Mouse (Mus musculus) lung, postnatal 14 days (tissue): ENCODE data around the gene Sergef.

Experiments used
- DNase-seq: peaks from one replicate; pipeline ENCODE4 v3.0.0; 2021

Sergef gene

DNA sequence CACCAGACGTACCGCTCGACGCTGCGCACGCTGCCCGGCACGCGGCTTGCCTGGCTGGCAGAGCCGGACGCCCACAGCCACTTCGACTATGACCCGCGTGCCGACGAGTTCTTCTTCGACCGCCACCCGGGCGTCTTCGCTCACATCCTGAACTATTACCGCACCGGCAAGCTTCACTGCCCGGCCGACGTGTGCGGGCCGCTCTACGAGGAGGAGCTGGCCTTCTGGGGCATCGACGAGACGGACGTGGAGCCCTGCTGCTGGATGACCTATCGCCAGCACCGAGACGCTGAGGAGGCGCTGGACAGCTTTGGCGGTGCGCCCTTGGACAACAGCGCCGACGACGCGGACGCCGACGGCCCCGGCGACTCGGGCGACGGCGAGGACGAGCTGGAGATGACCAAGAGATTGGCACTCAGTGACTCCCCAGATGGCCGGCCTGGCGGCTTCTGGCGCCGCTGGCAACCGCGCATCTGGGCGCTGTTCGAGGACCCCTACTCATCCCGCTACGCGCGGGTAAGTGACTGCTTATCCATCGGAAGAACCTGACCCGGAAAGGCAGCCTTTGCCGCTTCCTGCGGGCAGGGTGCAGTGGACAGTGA, 241.8 kb downstream of the Sergef start:
- DNase-seq: no peak

GRCm38 (mm10) chr7:46396928-46397731, 242.5 kb downstream of the Sergef start:
- DNase-seq: no peak

DNA sequence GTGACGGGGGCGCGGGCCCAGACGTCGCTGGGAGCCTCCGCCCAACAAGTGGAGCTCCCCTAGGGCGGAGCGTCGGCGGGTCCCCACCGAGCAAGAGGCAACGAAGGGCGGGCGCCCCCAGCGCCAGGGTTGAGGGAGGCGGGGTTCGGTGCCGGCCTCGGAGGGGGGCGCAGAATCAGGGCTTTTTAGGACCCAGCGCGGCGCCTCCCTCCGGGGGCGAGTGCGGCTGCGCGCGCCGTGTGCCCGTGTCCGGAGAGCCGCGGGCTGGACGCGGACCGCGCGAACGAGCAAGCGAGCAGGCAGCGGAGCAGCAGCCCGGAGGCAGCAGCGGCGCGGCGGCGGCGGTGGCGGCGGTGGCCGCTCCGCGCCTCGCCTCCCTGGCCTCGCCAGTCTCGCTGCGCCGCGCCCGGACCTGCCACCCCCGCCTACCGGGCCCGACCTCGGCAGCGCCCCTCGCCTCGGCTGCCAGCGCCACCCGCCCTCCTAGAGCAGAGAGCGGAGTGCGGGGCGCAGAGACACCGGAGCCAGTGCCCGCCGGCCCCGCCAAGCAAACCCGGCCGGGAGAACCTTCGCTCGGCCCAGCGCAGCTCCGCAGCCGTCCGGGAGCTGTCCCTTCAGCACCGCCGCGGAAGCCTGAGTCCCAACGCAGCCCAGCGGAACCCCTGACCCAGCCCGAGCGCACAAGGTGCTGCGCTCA, 243.2 kb downstream of the Sergef start, which contains the start of gene Kcnc1:
Gene Kcnc1, plus strand, starts transcription at position 267 of the 697 bp plus-strand sequence.
- DNase-seq: peak; percentile 82

DNA sequence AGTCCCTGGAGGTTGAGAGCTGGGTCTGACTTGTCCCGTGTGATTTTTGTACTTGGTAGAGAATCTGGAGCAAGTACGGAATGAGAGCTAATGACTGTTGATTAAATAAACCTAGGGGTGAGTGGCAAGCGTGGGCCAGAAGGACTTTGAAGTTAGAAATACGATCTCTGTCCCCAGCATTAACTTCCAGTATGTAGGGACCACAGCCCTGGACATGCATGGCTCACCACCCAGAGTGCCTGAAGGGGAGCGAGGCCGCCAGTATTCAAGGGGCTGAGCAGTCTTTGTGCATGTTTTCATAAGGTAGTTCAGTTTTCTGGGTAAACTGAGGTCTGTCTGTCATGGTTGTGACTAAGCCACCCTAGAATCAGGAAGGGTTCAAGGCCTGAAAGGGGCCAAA, 244.0 kb downstream of the Sergef start:
- no peak for DNase-seq

DNA sequence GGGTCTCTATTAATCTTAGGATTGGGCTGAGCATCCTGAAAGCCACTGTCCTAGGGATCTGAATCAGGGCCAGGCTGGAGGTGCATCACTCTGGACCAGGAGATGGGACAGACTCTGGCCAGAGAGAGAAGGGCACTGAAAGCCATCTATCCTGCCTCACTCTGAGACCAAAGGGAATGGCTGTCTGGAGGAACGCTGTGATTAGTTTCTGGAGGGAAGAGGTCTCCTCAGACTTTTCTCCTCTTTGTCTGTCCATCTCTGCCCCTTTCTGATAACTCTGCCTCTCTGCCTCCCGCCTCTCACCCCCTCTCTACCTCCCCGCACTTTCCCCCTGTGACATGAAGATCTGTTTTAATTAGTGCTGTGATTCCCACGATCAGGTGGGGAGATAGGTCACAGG, 244.7 kb downstream of the Sergef start:
- no peak for DNase-seq

DNA sequence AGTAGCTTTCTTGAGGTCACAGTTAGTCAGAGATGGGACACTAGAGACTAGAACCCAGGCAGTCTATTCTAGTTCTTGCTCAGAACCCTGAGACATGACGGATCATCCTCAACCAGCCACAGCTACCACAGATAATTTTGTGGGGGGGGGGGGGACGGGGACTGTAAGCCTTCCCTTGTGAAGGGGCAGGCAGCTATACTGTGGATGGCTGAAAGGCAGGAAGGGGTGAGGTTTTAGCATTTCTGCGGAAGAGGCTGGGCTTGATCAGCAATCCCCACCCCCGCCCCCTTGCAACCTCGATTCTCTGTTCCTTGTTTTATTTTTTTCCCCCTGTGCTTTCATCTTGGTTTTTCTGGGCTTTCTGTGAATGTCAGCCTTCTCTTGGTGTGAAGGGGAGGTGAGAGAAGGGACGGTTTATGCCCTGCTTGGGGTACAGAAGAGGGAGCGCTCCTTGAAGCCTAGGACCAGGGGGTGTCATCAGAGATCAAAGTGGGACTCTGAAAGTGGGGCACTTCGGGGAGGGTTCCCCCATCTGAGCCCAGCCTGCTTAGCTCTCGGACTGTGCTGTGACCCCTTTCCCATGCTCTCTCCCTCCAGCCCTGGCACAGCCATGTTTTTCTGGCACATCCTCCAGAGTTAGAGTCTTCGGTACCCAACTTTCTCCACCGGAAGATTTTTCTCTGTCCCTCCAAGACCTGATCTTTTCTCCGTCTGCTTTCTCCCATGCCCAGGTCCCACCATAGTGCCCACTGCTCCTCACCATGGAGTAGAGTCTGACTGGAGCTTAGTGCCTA, 245.7 kb downstream of the Sergef start:
- no peak for DNase-seq
